24 mouse cellular contexts compared by ENCODE assay signal in genomic region chr12:16382417-16382988, GRCm38 (mm10).
DNase-seq lines count a peak whose midpoint lies in the region; ATAC-seq and TF ChIP-seq lines count a peak whose summit lies in the region.
"Had no signal": no experiment of that assay in that cellular context is flagged by ENCODE, and none has a peak within 500 bp of the region (broad histone marks: within the 10 kb centered on the region; RNA-seq: fewer than 3 reads in every experiment).

No protein-coding gene starts in this region.

- no peak for ATAC-seq in embryonic facial prominence, embryonic 11.5 days (replicated peaks; ENCODE audit: insufficient number of reproducible peaks, low FRiP score, low TSS enrichment, low read depth)
- ATAC-seq in embryonic facial prominence, embryonic 12.5 days (ENCODE audit: insufficient number of reproducible peaks, insufficient read depth, low FRiP score, low TSS enrichment): no peak
- ATAC-seq in limb, embryonic 15.5 days (ENCODE audit: insufficient number of reproducible peaks, low FRiP score, low TSS enrichment, low read depth): no peak
- ATAC-seq in midbrain, postnatal 0 days (ENCODE audit: low FRiP score): no peak
- ATAC-seq: forebrain, embryonic 14.5 days; intestine, embryonic 15.5 days; lung, postnatal 0 days had no signal

- H3K9me3 ChIP-seq in embryonic facial prominence, embryonic 11.5 days (replicated peaks; ENCODE audit: control insufficient read depth, low read length): no peaks in the 10 kb centered on the region
- H3K9me3 ChIP-seq in embryonic facial prominence, embryonic 10.5 days: no peaks in the 10 kb centered on the region
- no peaks in the 10 kb centered on the region for H3K9me3 ChIP-seq in embryonic facial prominence, embryonic 12.5 days
- H3K9me3 ChIP-seq in limb, embryonic 15.5 days: no peaks in the 10 kb centered on the region
- no peaks in the 10 kb centered on the region for H3K9me3 ChIP-seq in midbrain, postnatal 0 days (ENCODE audit: low read length)
- H3K9me3 ChIP-seq: heart, embryonic 15.5 days; hindbrain, embryonic 15.5 days; intestine, embryonic 15.5 days; neural tube, embryonic 15.5 days had no signal

- H3K4me3 ChIP-seq in embryonic facial prominence, embryonic 11.5 days (ENCODE audit: low read depth, low read length): no peak overlapping the region
- no peak overlapping the region for H3K4me3 ChIP-seq in embryonic facial prominence, embryonic 10.5 days
- no peak overlapping the region for H3K4me3 ChIP-seq in embryonic facial prominence, embryonic 12.5 days
- no peak overlapping the region for H3K4me3 ChIP-seq in limb, embryonic 15.5 days
- H3K4me3 ChIP-seq in midbrain, postnatal 0 days (ENCODE audit: low read depth, low read length): no peak overlapping the region
- H3K4me3 ChIP-seq: gastrocnemius, adult 2 months; heart, embryonic 15.5 days; hindbrain, embryonic 15.5 days; intestine, embryonic 15.5 days; neural tube, embryonic 15.5 days had no signal

- no peak overlapping the region for H3K27ac ChIP-seq in embryonic facial prominence, embryonic 11.5 days (replicated peaks; ENCODE audit: low read depth, low read length)
- no peak overlapping the region for H3K27ac ChIP-seq in embryonic facial prominence, embryonic 10.5 days (replicated peaks)
- peak overlapping the region; percentile 69 for H3K27ac ChIP-seq in embryonic facial prominence, embryonic 12.5 days
- peak overlapping the region; percentile 63 for H3K27ac ChIP-seq in limb, embryonic 15.5 days
- no peak overlapping the region for H3K27ac ChIP-seq in midbrain, postnatal 0 days (ENCODE audit: low read depth, low read length)
- H3K27ac ChIP-seq: gastrocnemius, adult 2 months; heart, embryonic 15.5 days; hindbrain, embryonic 15.5 days; intestine, embryonic 15.5 days; macrophage; neural tube, embryonic 15.5 days; stomach, postnatal 0 days had no signal

- no peaks in the 10 kb centered on the region for H3K4me1 ChIP-seq in embryonic facial prominence, embryonic 11.5 days (ENCODE audit: control insufficient read depth, insufficient read depth, low read length)
- H3K4me1 ChIP-seq in embryonic facial prominence, embryonic 10.5 days: no peaks in the 10 kb centered on the region
- 0 out of 2 replicates have a peak, but pooled peaks cover 6% of the 10 kb centered on the region for H3K4me1 ChIP-seq in embryonic facial prominence, embryonic 12.5 days
- peaks cover 14% of the 10 kb centered on the region for H3K4me1 ChIP-seq in limb, embryonic 15.5 days
- no peaks in the 10 kb centered on the region for H3K4me1 ChIP-seq in midbrain, postnatal 0 days (ENCODE audit: insufficient read depth, low read length)
- H3K4me1 ChIP-seq: hindbrain, embryonic 15.5 days; intestine, embryonic 15.5 days; neural tube, embryonic 15.5 days had no signal

- no peaks in the 10 kb centered on the region for H3K27me3 ChIP-seq in embryonic facial prominence, embryonic 11.5 days (ENCODE audit: control insufficient read depth, insufficient read depth, low read length)
- H3K27me3 ChIP-seq in embryonic facial prominence, embryonic 10.5 days (replicated peaks; ENCODE audit: low read depth, poor library complexity, severe bottlenecking): no peaks in the 10 kb centered on the region
- H3K27me3 ChIP-seq in embryonic facial prominence, embryonic 12.5 days: no peaks in the 10 kb centered on the region
- no peaks in the 10 kb centered on the region for H3K27me3 ChIP-seq in limb, embryonic 15.5 days
- no peaks in the 10 kb centered on the region for H3K27me3 ChIP-seq in midbrain, postnatal 0 days (ENCODE audit: insufficient read depth, low read length)
- H3K27me3 ChIP-seq: heart, embryonic 15.5 days; hindbrain, embryonic 15.5 days; intestine, embryonic 15.5 days; neural tube, embryonic 15.5 days had no signal

- no peaks in the 10 kb centered on the region for H3K36me3 ChIP-seq in embryonic facial prominence, embryonic 11.5 days (replicated peaks; ENCODE audit: control insufficient read depth, insufficient read depth, low read depth, low read length)
- no peaks in the 10 kb centered on the region for H3K36me3 ChIP-seq in embryonic facial prominence, embryonic 10.5 days (replicated peaks)
- H3K36me3 ChIP-seq in embryonic facial prominence, embryonic 12.5 days: no peaks in the 10 kb centered on the region
- H3K36me3 ChIP-seq in limb, embryonic 15.5 days: no peaks in the 10 kb centered on the region
- no peaks in the 10 kb centered on the region for H3K36me3 ChIP-seq in midbrain, postnatal 0 days (ENCODE audit: insufficient read depth, low read length)
- H3K36me3 ChIP-seq: heart, embryonic 15.5 days; hindbrain, embryonic 15.5 days; intestine, embryonic 15.5 days; neural tube, embryonic 15.5 days had no signal

- no peak for TF ChIP-seq CTCF in midbrain, postnatal 0 days (IDR thresholded peaks at IDR 0.05)

- no peak overlapping the region for H3K4me2 ChIP-seq in embryonic facial prominence, embryonic 11.5 days (ENCODE audit: low read depth, low read length)
- H3K4me2 ChIP-seq in embryonic facial prominence, embryonic 12.5 days (replicated peaks): no peak overlapping the region
- H3K4me2 ChIP-seq in limb, embryonic 15.5 days: no peak overlapping the region
- no peak overlapping the region for H3K4me2 ChIP-seq in midbrain, postnatal 0 days (ENCODE audit: low read depth, low read length, poor library complexity, severe bottlenecking)
- H3K4me2 ChIP-seq: heart, embryonic 15.5 days; hindbrain, embryonic 15.5 days; intestine, embryonic 15.5 days; neural tube, embryonic 15.5 days had no signal

- no peak overlapping the region for H3K9ac ChIP-seq in embryonic facial prominence, embryonic 11.5 days (replicated peaks; ENCODE audit: low read length)
- no peak overlapping the region for H3K9ac ChIP-seq in embryonic facial prominence, embryonic 12.5 days
- no peak overlapping the region for H3K9ac ChIP-seq in limb, embryonic 15.5 days
- no peak overlapping the region for H3K9ac ChIP-seq in midbrain, postnatal 0 days (replicated peaks; ENCODE audit: low read length, poor library complexity, severe bottlenecking)
- H3K9ac ChIP-seq: heart, embryonic 15.5 days; hindbrain, embryonic 15.5 days; intestine, embryonic 15.5 days; neural tube, embryonic 15.5 days had no signal

- DNase-seq in embryonic facial prominence, embryonic 11.5 days (ENCODE audit: low spot score): peak; percentile 11
- DNase-seq in embryonic facial prominence, embryonic 10.5 days (ENCODE audit: low spot score): no peak
- DNase-seq in A20 (ENCODE audit: low read depth, low spot score): peak; percentile 65
- no peak for DNase-seq in kidney, adult 9 months
- no peak for DNase-seq in midbrain, postnatal 0 days (ENCODE audit: low spot score)
- DNase-seq: adrenal gland, postnatal 14 days; cerebellum, adult 2 months; gastrocnemius, adult 2 months; heart, postnatal 4 days; kidney, postnatal 25 days; layer of hippocampus, postnatal 36 days; liver; right cerebral cortex, adult 18-20 months; right cerebral cortex, postnatal 4 days had no signal

- 65% methylated on average over 11 of the region's 11 CpGs for WGBS in embryonic facial prominence, embryonic 11.5 days
- WGBS in embryonic facial prominence, embryonic 10.5 days: 73% methylated on average over 11 of the region's 11 CpGs
- 48% methylated on average over 11 of the region's 11 CpGs for WGBS in embryonic facial prominence, embryonic 12.5 days
- 43% methylated on average over 11 of the region's 11 CpGs for WGBS in limb, embryonic 15.5 days
- 79% methylated on average over 11 of the region's 11 CpGs for WGBS in midbrain, postnatal 0 days

Comparison
In these comparisons a context has a peak if more than half of its experiments do, and no peak if none do; other contexts are left out.
1. DNase-seq: peak in embryonic facial prominence, embryonic 11.5 days (single experiment) and A20 (single experiment); none in embryonic facial prominence, embryonic 10.5 days (single experiment), kidney, adult 9 months (single experiment) and midbrain, postnatal 0 days (single experiment).
2. H3K27ac ChIP-seq: peak in embryonic facial prominence, embryonic 12.5 days (single experiment) and limb, embryonic 15.5 days (single experiment); none in embryonic facial prominence, embryonic 11.5 days (single experiment), embryonic facial prominence, embryonic 10.5 days (single experiment) and midbrain, postnatal 0 days (single experiment).